Mouse (Mus musculus): ENCODE results near the gene Ipp. TPM values are rescaled to one million over a fixed set of nuclear protein-coding genes. Genes with fewer than 3 reads are reported as not detected.

The Ipp gene
- polyA plus RNA-seq, 1 experiment, result 1.2 TPM

DNA sequence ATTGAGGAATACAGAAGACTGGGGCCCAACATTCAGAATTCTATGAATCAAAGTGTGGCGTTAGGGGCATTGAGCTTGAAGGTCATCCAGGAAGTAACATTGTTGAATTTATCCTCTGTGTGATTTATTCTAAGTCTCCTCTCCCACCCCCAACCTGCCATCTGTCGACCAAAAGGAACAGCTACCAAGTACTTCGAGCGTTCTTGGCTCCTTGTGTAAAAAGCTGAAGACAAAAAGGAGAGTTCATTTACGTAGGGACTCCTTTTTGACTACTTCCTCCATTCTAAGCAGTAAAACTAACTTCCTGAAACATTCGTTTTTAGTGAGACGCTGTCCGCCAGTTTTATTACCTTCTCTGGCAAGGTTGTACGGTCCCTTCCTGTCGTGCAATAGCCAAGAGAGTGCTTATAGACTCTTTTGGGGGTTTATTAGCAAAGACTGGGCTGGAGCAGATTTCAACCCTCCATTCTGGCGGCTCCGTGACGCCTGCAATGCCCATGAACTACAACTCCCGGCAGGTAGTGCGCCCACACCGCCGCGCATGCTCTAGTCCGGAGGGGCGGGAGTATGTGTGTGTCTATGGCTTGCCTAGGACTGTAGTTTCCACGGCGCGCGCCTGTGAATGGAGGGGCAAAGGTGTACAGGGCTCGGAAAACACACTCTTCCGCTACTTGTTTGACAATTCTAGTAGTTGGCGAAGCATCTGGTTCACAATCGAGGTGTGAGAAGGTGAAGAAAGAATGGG, 49.4 kb downstream of the Ipp start:
- TF ChIP-seq GATA1 (IDR thresholded peaks at IDR 0.05; ENCODE audit: borderline replicate concordance, low read length) (no peak), FLI1 (IDR thresholded peaks at IDR 0.05; ENCODE audit: low read length) (no peak)
- no peaks in the 10 kb centered on the region for H3K9me3 ChIP-seq
- H3K4me1 ChIP-seq, result peaks cover 22% of the 10 kb centered on the region
- peak overlapping the region; percentile 99 for H3K4me3 ChIP-seq (replicated peaks)
- H3K27me3 ChIP-seq (replicated peaks), result no peaks in the 10 kb centered on the region
- H3K36me3 ChIP-seq (replicated peaks; ENCODE audit: low read length), result peaks cover 24% of the 10 kb centered on the region

DNA sequence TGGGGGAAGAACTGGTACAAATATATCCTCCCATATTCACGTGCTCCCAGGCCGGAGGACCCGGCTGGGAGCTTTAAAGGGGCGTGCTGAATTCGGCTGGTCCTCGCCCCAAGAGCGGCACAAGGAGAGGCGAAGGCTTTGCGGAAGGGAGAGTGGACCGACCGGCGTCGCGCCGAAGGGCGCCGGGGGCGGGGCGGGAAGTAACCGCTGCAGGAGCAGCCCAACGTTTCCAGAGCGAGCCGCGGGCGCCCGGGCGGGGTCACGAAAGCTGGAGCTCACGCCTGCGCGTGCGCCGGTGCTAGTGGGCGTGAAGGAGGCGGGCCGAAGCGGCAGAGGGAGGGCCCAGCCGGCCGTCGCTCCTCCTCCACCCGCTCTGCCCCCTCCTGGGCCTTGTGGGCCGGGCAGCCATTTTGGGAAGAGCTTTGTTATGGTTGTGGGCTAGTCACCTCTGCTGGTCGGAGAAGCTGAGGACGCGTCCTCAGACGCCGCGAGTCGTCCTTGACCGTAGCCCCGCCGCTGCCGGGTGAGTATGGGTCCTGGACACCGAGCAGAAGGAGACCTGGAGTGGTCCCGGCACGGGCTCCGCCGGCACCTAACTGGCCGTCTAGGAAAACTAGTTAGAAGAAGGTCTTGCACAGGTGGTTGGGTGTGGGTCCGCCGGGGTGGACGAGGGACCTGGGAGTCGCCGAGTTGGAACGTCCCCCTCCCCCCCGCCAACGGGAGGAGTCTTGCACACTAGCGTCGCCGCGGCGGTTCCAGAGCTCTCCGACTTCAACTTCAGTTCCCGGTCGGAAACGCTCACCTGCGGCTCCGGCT, 50.2 kb downstream of the Ipp start, which contains the start of gene Gpbp1l1:
TSS of gene Gpbp1l1 (plus strand) at position 353 of the 816 bp plus-strand sequence.
- Histone ChIP-seq H3K27me3 (replicated peaks) (no peaks in the 10 kb centered on the region), H3K9me3 (no peaks in the 10 kb centered on the region), H3K4me3 (replicated peaks) (peak within 1 kb of the TSS; percentile 99), H3K36me3 (replicated peaks; ENCODE audit: low read length) (peaks cover 26% of the 10 kb centered on the region), H3K4me1 (peaks cover 30% of the 10 kb centered on the region)
- TF ChIP-seq GATA1 (IDR thresholded peaks at IDR 0.05; ENCODE audit: borderline replicate concordance, low read length), result no peak
- no peak for TF ChIP-seq FLI1 (IDR thresholded peaks at IDR 0.05; ENCODE audit: low read length)

DNA sequence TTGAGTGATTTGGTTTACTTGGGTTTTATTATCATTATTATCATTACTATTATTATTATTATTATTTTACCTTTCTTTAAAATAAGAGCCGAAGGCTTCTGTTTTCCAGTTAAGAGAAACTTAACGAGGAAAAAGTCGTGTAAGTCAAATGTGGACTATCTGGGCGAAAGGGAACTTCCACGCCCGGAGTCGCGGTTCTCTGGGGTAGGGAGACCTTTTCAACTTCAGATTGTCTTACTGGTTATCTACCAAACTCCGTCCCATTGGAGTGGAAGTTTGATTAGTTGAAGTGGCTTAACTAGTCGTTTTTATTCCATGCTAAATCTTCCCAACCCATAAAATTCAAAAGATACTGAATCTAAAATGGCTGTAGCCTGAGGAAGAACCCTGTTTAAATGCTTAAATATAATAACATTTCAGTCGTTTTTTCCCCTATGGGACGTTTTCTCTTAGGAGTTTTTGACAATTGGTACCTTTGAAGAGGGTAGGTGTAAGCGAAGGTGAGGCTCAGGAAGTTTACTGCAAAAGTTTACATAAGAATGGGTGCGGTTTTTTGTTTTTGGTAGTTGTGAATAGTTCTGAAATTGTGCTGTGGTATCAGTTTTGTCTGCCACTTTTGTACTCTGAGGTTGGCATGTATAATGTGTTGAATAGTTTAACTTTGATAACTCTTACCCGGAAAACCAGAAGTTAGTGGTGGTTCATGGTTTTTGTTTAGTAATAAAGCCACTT, 51.0 kb downstream of the Ipp start:
- peaks cover 36% of the 10 kb centered on the region for H3K4me1 ChIP-seq
- H3K4me3 ChIP-seq (replicated peaks), result peak overlapping the region; percentile 99
- TF ChIP-seq FLI1 (IDR thresholded peaks at IDR 0.05; ENCODE audit: low read length) (no peak), GATA1 (IDR thresholded peaks at IDR 0.05; ENCODE audit: borderline replicate concordance, low read length) (no peak)
- H3K9me3 ChIP-seq, result no peaks in the 10 kb centered on the region
- H3K36me3 ChIP-seq (replicated peaks; ENCODE audit: low read length), result peaks cover 22% of the 10 kb centered on the region
- no peaks in the 10 kb centered on the region for H3K27me3 ChIP-seq (replicated peaks)

Other genes starting within 250 kb of the Ipp start
- gene Mast2, start 43.4 kb upstream of the Ipp start, polyA plus RNA-seq (2012; ENCODE audit: insufficient read depth, low replicate concordance), result 49.7 and 201 TPM in 2 replicates
- gene Tmem69, start 48.4 kb downstream of the Ipp start, polyA plus RNA-seq (2012; ENCODE audit: insufficient read depth, low replicate concordance), result 0.93 TPM in 1 of 2 replicates, not detected in the other
- gene Gpbp1l1, start 50.1 kb downstream of the Ipp start, polyA plus RNA-seq (2012; ENCODE audit: insufficient read depth, low replicate concordance), result 3.6 and 4.9 TPM in 2 replicates
- gene Ccdc17, start 89.1 kb downstream of the Ipp start, polyA plus RNA-seq (2012; ENCODE audit: insufficient read depth, low replicate concordance), result 0.31 and 2.6 TPM in 2 replicates
- 2.1 and 5.4 TPM in 2 replicates for gene Nasp, start 120.4 kb downstream of the Ipp start, polyA plus RNA-seq (2012; ENCODE audit: insufficient read depth, low replicate concordance)
- gene Akr1a1, start 144.1 kb downstream of the Ipp start, polyA plus RNA-seq (2012; ENCODE audit: insufficient read depth, low replicate concordance), result 135 and 303 TPM in 2 replicates
- gene Prdx1, start 178.0 kb downstream of the Ipp start, polyA plus RNA-seq (2012; ENCODE audit: insufficient read depth, low replicate concordance), result 13.8 TPM in 1 of 2 replicates, not detected in the other
- 0.18 TPM in 1 of 2 replicates, not detected in the other for gene Mmachc, start 200.9 kb downstream of the Ipp start, polyA plus RNA-seq (2012; ENCODE audit: insufficient read depth, low replicate concordance)
- gene Ccdc163, start 201.0 kb downstream of the Ipp start, polyA plus RNA-seq (2012; ENCODE audit: insufficient read depth, low replicate concordance), result 1.9 TPM in 1 of 2 replicates, not detected in the other
- 0.66 and 1.1 TPM in 2 replicates for gene Tesk2, start 213.4 kb downstream of the Ipp start, polyA plus RNA-seq (2012; ENCODE audit: insufficient read depth, low replicate concordance)

Data from megakaryocyte, embryonic 14.5 days (primary cell).